Mouse (Mus musculus) C2C12 (cell line): Measurements from ENCODE around the gene Mt4. TPM values are rescaled to one million over a fixed set of nuclear protein-coding genes. Genes with fewer than 3 reads are reported as not detected.
A peak's percentile ranks its signal among the peaks of the same experiment; 100 is the strongest.
"Not testable (repeated sequence)": the region's sequence is repeated elsewhere in the genome, so short reads cannot be mapped to it uniquely, and the experiment has no call there.

Experiments
- H3K27me3 ChIP-seq: one replicate; pipeline ENCODE4 v1.6.1; 2011; ENCODE audit not compliant: control insufficient read depth, insufficient read depth, insufficient read length
- H3K36me3 ChIP-seq: one replicate; pipeline ENCODE4 v1.6.1; 2011; ENCODE audit not compliant: control insufficient read depth, insufficient read depth
- H3K4me3 ChIP-seq: one replicate; pipeline ENCODE4 v1.5.1; 2011; ENCODE audit warnings: mild to moderate bottlenecking, control low read depth; ENCODE audit not compliant: poor library complexity, insufficient read depth, severe bottlenecking
- H3K79me2 ChIP-seq: one replicate; pipeline ENCODE4 v1.6.1; 2011; ENCODE audit not compliant: control insufficient read depth, insufficient read depth
- H3K79me3 ChIP-seq: one replicate; pipeline ENCODE4 v1.6.1; 2011; ENCODE audit warnings: low read depth, control low read depth
- H3ac ChIP-seq: one replicate; pipeline ENCODE3; 2011; ENCODE audit warnings: low read depth; ENCODE audit not compliant: control insufficient read depth, insufficient read length
- CEBPB ChIP-seq: IDR thresholded peaks from one replicate; pipeline ENCODE4 v1.6.1; 2011; ENCODE audit warnings: low read depth, mild to moderate bottlenecking, control low read depth, moderate library complexity
- CTCF ChIP-seq: IDR thresholded peaks from one replicate; pipeline ENCODE4 v1.5.1; 2011; ENCODE audit not compliant: control insufficient read depth, insufficient read depth, insufficient read length
- FOSL1 ChIP-seq: IDR thresholded peaks from one replicate; pipeline ENCODE4 v1.8.0; 2011; ENCODE audit warnings: mild to moderate bottlenecking, low read length; ENCODE audit not compliant: poor library complexity, insufficient read depth, severe bottlenecking
- MAX ChIP-seq: IDR thresholded peaks from one replicate; pipeline ENCODE4 v1.6.1; 2011; ENCODE audit warnings: mild to moderate bottlenecking, control low read depth
- MYOD1 ChIP-seq: IDR thresholded peaks from one replicate; pipeline ENCODE4 v1.6.1; 2011; ENCODE audit warnings: low read depth; ENCODE audit not compliant: control insufficient read depth, insufficient read length
- MYOG ChIP-seq: IDR thresholded peaks from one replicate; pipeline ENCODE4 v1.6.1; 2011; ENCODE audit not compliant: control insufficient read depth, insufficient read length; ENCODE audit errors: extremely low read depth
- USF1 ChIP-seq: IDR thresholded peaks from one replicate; pipeline ENCODE4 v1.6.1; 2011; ENCODE audit warnings: low read depth, mild to moderate bottlenecking, control low read depth, moderate library complexity
- polyA plus RNA-seq: library from polyadenylated mRNA; unstranded; fragments of >200 nt; fragmentation: generic; extraction: Trizol; gene quantifications from one replicate; pipeline ENCODE4 v1.2.1, GENCODE M21; 2012; ENCODE audit warnings: missing spikeins

The Mt4 gene
- polyA plus RNA-seq, 1 experiment: 0.26 TPM

DNA sequence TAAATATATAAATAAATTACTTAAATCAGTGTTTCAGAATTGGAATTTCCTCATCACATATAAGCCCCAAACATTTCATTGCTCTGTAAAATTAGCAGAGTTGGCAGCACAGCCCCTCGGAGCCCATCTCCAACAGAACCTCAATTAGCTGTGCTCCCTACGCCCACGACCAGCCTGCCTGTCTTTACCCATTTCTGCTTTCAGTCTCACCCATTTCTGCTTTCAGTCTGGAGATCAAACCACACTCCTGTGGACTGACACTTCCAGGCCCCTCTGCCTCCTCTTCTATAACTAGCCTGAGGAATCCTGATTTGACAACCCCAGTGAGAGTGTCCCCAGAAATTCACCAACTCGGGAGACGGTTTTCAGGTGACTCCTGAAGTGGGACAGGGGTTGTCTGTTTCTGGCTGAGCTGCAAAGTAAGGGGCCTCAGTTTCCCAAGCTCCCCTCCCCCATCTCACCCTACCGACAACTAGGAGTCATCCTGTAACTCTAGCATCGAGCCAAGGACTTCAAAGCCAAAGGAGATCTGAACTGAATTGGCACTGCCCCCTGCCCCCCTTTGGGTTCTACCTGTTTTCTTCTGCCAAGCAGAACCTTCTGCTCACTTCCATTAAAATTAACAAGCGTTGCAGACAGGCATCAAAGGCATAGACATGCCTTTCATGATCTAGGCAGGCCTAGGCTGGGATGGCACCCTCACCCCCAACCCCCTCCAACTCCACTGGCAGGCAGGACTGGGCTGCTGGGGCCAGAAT, 14.1 kb upstream of the Mt4 start:
- Histone ChIP-seq H3K36me3 (no peaks in the 10 kb centered on the region), H3K27me3 (no peaks in the 10 kb centered on the region), H3ac (no peak overlapping the region), H3K4me3 (no peak overlapping the region), H3K79me3 (no peaks in the 10 kb centered on the region), H3K79me2 (no peaks in the 10 kb centered on the region)
- TF ChIP-seq CEBPB (no peak), MYOD1 (no peak), CTCF (no peak), FOSL1 (no peak)

DNA sequence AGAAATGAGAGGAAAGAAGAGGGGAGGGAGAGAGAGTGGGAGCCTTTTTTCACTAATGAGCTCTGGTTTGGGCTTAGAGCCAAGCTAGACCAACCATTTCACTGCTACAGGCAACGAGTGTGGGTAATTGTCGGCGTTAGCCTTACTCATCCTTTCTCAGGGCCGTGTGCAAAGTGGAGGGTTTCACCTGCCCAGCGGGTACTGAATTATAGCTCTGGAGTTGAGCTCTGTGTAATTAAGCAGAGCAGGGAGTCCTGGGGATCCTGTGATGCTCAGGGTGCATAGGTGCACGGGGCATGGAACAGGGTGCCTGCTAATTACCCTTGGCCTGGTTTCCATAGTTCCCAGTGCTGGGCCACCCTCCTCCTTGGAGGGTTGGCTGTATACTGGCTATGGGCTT, 9.3 kb upstream of the Mt4 start:
- Histone ChIP-seq H3K4me3 (no peak overlapping the region), H3K79me3 (no peaks in the 10 kb centered on the region), H3K36me3 (no peaks in the 10 kb centered on the region), H3ac (no peak overlapping the region), H3K79me2 (no peaks in the 10 kb centered on the region), H3K27me3 (no peaks in the 10 kb centered on the region)
- TF ChIP-seq MYOG: no peak
- TF ChIP-seq USF1: no peak

DNA sequence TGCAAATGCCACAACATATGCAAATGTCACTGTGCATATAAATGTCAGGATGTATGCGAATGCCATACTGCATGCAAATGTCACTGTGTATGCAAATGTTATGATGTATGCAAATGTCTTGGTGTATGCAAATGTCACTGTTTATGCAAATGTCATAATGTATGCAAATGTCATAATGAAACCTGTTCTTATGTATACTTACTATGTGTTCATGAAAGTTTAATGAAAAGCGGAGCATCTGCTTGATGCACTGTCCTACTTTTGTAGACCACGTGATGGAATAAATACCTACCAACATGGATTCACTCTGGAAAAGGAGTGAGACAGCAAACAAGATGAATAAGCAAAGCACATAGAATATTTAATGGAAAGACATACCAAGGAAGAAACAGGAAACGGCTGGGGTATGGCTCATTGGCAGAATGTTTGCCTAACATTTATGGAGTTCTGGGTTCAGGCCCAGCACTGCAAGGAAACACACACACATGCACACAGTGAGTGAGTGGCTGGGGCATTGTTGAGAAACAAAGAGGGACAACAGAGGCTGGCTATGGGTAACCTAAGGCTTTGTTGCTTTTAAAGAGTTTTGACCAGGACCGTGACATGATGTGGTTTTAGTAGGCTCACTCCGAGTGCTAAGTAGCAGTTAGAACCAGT, 7.7 kb upstream of the Mt4 start:
- H3K79me2 ChIP-seq: no peaks in the 10 kb centered on the region
- H3K79me3 ChIP-seq: no peaks in the 10 kb centered on the region
- H3K27me3 ChIP-seq: no peaks in the 10 kb centered on the region
- TF ChIP-seq CTCF (no peak), MAX (no peak), FOSL1 (no peak), CEBPB (no peak), MYOG (no peak), MYOD1 (no peak), USF1 (no peak)
- no peaks in the 10 kb centered on the region for H3K36me3 ChIP-seq
- H3K4me3 ChIP-seq: no peak overlapping the region
- no peak overlapping the region for H3ac ChIP-seq

DNA sequence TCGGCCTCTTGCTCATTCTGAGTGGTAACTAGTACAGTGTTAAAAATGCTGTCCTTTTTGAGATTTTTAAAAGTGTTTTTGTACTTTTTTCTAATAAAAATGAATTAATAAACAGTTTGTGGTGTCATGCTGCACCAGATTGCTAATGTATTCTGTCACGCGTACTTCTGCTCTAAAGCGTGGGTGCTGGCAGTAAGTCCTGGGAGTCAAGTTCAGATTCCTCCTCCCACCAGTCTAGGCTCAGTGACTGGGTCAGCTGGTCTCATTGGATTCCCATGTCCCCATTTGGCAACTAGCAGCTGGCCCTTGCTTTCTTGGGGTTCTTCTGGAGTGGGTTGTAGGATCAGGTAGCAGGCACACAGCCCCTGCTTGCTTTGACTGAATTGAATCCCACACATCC, 6.9 kb upstream of the Mt4 start:
- Histone ChIP-seq H3ac (no peak overlapping the region), H3K27me3 (no peaks in the 10 kb centered on the region), H3K4me3 (no peak overlapping the region), H3K79me3 (no peaks in the 10 kb centered on the region), H3K79me2 (no peaks in the 10 kb centered on the region), H3K36me3 (no peaks in the 10 kb centered on the region)
- no peak for TF ChIP-seq MAX
- no peak for TF ChIP-seq MYOD1
- no peak for TF ChIP-seq FOSL1
- TF ChIP-seq CTCF: no peak
- no peak for TF ChIP-seq MYOG
- no peak for TF ChIP-seq USF1
- TF ChIP-seq CEBPB: no peak

DNA sequence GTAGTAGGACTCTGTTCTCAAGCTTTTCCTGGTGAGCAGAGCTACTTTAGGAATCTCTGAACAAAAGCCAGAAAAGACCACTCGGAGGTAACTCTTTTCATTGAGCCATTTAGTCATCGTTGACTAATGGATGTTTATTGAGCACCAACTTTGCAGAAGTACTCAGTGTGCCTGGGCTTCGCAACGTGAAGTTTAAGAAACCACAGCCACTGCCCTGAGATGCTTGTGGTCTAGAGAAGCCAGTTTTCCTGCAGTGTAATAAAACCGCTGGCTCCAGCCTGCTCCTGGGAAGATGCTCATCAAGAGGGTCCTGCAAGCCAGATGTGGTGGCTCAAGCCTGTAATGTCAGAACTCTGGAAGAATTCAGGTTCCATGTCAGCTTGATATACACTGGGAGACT, 4.9 kb upstream of the Mt4 start:
- Histone ChIP-seq H3ac (no peak overlapping the region), H3K27me3 (no peaks in the 10 kb centered on the region), H3K36me3 (no peaks in the 10 kb centered on the region), H3K4me3 (no peak overlapping the region), H3K79me2 (no peaks in the 10 kb centered on the region), H3K79me3 (no peaks in the 10 kb centered on the region)
- TF ChIP-seq MYOD1: no peak
- TF ChIP-seq CEBPB: peak; percentile 19
- TF ChIP-seq FOSL1: peak; percentile 18
- TF ChIP-seq USF1: no peak
- peak; percentile 67 for TF ChIP-seq MAX
- TF ChIP-seq CTCF: no peak
- TF ChIP-seq MYOG: no peak

GRCm38 (mm10) chr8:94134601-94135000, 2.4 kb upstream of the Mt4 start:
- H3ac ChIP-seq, H3K79me3 ChIP-seq, H3K4me3 ChIP-seq, H3K36me3 ChIP-seq, H3K27me3 ChIP-seq, H3K79me2 ChIP-seq: not testable (repeated sequence)
- TF ChIP-seq USF1 (peak; percentile 46), FOSL1 (peak; percentile 42)
